Mouse (Mus musculus): ENCODE measurements around the gene Cavin4. TPM values are rescaled to one million over a fixed set of nuclear protein-coding genes. Genes with fewer than 3 reads are reported as not detected.

Cavin4 gene
- polyA plus RNA-seq, 1 experiment = not detected

GRCm38 (mm10) chr4:48715865-48716650 is 52.7 kb downstream of the Cavin4 start:
- WGBS = 75% methylated on average over 8 of the region's 8 CpGs
- DNase-seq (ENCODE audit: low read depth, low spot score) = no peak

DNA sequence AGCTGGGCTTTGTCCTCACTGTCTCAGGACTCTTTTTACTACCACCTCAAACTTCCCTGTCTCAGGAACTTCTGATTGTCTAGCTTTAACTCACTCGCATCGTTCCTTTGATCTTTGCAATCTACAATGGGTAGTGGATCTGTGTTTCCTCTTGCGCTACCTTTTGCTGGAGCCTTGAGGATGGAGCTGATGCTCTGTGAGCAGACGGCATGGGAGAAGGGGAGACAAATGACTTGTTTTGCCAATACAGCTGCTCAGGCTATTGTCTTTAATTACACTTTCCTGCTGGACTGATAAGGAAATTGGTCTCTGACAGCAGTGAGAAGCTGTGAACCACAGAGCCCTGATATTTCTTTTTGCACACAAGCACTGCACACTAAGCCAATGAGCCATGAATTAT is 53.5 kb downstream of the Cavin4 start:
- 38% methylated on average over 4 of the region's 4 CpGs for WGBS
- DNase-seq (ENCODE audit: low read depth, low spot score) = no peak

Other genes starting within 250 kb of the Cavin4 start
- 8.2 and 9.5 TPM in 2 replicates for gene Tex10, start 190.1 kb upstream of the Cavin4 start, polyA plus RNA-seq (2012; rRNA removed)
- 1.5 and 1.6 TPM in 2 replicates for gene Msantd3, start 123.6 kb upstream of the Cavin4 start, polyA plus RNA-seq (2012; rRNA removed)
- gene Tmeff1, start 78.3 kb upstream of the Cavin4 start, polyA plus RNA-seq (2012; rRNA removed) = 2.5 and 3.4 TPM in 2 replicates

Data from large intestine, adult 2 months (tissue).